Mouse (Mus musculus) spleen, adult 12 weeks (tissue): ENCODE results near the gene Ubash3b.

Experiments
- DNase-seq: peaks from one replicate; pipeline ENCODE4 v3.0.0; 2022; ENCODE audit warnings: low spot score

Gene Ubash3b

GRCm38 (mm10) chr9:41051080-41051932 is 110.2 kb downstream of the Ubash3b start:
- no peak for DNase-seq

DNA sequence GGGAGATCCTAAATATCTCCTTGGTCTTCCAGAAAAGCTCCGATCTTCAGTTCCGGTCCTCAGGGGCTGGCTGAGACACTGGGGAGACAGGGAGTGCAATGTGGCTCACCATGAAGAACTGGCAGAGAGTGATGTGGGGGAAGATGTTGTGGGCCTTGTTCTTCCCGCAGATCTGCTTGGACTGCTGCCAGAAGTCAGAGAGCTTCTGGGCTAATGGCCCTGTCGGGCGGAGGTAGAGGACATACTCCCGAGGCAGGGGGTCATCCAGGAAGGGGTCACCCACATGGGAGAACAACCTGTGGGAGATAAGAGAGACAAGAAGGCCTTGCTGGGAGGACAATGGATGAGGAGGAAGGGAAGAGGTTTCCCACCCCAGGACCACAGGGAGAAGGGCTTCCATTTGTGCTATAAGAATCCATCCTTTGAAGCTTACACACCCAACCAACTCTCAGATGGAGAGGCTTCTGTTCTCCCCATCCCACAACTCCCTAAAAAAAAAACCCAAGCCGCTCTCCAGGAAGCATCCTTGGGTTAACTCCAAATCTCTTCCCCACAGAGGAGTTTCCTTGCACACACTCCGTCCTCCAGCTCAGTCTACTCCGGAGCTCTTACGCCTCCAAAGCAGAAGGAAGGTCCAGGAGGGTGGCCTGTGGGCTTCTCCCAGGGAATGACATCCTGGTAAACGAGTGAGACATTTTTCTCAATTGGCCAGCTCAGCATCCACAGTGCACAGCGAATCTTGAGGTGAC is 111.0 kb downstream of the Ubash3b start:
- no peak for DNase-seq

DNA sequence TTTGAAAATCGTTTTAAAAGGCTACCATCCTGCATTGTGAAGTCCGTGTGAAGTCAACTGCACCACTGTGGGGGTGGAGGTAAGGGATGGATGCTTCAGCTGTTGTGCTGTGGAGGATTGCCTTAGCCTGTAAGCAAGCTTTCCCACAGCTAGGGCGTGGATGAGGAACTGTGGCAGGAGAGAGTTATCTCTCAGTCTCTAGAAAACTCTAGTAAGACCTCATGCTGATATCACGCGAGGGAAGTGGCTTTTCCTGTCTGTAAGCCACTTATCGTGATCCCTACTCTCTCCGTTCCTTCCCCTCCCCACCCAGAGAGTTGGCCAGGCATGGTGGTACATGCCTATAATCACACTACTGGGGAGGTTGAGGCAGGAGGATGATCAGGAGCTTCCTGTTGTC is 112.2 kb downstream of the Ubash3b start:
- no peak for DNase-seq

GRCm38 (mm10) chr9:41048820-41049219 is 112.7 kb downstream of the Ubash3b start:
- no peak for DNase-seq

- no peak for DNase-seq
These were observed 113.3 kb downstream of the Ubash3b start for GRCm38 (mm10) chr9:41048216-41048615.

GRCm38 (mm10) chr9:41047654-41048053 is 113.8 kb downstream of the Ubash3b start:
- no peak for DNase-seq

DNA sequence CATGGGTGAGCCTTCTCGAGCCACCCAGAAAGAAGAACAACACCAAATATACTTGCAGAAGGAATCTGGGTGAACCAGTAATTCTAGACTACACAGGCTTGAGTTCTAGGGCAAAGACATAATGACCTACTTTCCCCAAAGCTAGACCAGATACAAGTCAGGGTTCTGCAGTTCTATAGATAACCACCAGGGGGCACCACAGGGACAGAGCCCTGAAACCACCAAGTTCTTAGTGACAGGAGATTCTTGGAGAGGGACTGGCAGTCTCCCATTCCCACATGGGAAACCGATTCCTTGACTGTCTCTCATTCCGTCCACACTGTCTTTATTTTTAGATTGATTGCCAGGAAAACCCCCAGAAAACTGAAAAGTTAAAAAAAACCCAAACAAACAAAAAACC is 116.9 kb downstream of the Ubash3b start:
- DNase-seq: peak; percentile 64

- DNase-seq: no peak
These were observed 117.9 kb downstream of the Ubash3b start for GRCm38 (mm10) chr9:41043641-41044040.

- DNase-seq: no peak
These were observed 120.1 kb downstream of the Ubash3b start for GRCm38 (mm10) chr9:41041404-41041803.

- no peak for DNase-seq
These were observed 123.3 kb downstream of the Ubash3b start for GRCm38 (mm10) chr9:41038150-41038664.

DNA sequence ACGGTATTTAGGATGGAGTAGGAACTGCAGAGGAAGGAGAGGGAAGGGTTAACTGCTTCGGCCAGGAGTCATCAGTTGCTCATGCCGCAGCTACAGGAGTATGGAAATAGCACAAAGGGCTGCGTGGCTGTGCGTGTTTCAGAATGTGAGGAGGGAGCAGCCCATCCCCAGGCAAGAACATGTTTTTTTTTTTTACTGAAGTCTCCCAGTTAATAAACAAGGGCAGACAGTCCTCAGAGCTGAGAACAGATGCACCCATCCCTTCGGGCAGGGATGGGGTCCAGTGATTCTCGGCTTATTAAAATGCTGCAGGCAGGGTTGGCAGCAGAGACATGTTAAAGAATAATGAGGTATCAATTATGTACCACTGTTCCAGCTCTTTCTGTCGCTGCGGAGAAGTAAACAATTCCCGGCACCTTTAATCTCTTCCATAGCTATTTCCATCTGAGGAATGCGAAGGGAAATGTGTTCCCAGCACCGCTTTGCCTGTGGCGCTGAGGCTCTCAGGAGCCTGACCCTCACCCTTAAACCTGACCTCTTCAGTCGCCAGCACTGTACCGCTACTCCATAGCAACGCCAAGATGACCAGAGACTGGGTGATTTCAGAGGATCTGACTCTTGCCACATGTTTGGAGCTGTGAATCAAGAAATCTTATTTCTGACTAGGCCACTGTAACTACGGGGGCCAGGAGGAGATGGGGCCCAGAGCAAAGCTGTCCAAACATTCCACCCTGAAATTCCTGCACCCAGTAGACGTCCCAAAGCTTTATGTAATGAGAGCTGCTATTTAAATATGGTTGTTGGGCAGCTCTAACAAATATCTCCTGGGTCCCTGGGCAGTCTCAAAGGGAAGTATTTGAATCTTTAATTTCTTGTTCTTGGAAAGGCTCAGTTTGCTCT is 129.7 kb downstream of the Ubash3b start:
- DNase-seq: no peak

DNA sequence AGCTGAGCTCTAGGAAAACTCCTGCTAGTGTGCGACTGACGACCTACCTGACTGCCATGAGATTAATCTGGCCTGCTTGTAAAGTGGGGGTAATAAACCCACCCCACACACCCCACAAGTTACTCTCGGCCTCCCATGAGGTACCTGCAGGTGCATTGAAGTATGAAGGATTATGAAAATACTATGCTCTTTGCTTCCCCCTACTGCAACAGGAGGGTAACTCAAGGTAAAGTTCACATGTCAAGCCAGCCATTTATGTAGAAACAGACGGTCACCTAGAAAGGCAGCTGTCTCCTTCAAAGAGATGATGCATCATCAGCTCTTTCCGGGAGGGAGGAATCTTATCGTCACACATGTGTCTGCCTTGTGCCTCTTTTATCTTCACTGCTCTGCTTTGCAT is 131.7 kb downstream of the Ubash3b start:
- DNase-seq: no peak

- DNase-seq: no peak
These were observed 133.0 kb downstream of the Ubash3b start for GRCm38 (mm10) chr9:41028470-41028869.

GRCm38 (mm10) chr9:41021690-41022089 is 139.8 kb downstream of the Ubash3b start:
- no peak for DNase-seq

DNA sequence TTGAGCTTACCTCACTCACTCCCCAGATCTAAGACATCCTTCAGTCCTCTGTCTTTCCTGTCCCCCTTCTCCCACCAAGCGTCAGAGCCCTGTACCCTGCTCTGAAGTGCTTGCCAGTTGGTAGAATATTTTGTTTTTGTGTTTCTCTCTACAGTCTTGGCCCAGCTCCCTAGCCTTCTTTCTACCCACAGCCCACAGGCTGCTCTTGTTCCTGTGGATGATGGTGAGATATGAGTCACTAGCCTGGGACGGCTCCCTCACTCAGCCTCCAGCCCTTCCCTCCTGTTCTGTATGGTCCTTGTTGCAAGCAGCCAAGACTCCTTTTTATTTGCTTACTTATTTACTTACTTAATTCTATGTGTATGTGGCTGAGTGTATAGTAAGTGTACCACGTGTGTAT is 141.0 kb downstream of the Ubash3b start:
- DNase-seq: no peak

GRCm38 (mm10) chr9:41014512-41014911 is 147.0 kb downstream of the Ubash3b start:
- DNase-seq: no peak

DNA sequence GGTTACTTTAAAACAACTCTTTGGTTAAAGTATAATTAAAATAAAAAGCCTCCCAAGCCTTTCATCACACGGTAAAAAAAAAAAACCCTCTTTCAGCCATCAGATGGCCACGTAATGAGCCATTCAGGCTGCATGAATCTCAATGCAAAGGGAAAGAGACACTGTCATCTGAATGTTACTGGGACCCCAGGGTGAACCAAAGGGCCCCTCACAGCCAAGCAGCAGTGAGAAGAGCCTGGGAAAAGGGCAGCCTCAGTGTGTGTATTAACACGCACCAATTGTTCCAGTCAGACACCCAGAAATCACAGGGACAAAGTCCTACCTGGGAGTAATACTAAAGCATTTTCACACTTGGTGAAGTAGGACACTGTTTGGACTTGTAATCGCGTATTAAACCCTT is 149.0 kb downstream of the Ubash3b start:
- DNase-seq: no peak

- no peak for DNase-seq
These were observed 149.7 kb downstream of the Ubash3b start for GRCm38 (mm10) chr9:41011512-41012436.

DNA sequence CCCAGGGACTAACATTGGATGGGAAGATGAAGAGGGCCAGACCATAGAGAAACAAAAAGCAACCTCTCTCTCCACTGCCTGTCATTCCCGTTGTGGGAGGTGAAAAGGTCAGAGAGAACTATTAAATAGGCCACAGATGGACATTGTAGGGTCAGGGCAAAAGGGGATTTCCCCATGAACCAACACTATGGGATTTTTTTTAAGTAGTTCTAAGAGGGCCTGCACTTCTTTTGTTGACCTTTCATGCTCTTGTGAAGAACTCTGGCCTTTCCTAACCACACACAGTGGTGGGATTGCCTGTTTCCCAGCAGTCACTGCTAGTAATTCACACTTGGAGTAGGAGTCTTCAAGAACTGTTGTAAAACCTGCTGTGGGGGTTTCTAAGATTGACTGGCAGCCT is 153.7 kb downstream of the Ubash3b start:
- no peak for DNase-seq

DNA sequence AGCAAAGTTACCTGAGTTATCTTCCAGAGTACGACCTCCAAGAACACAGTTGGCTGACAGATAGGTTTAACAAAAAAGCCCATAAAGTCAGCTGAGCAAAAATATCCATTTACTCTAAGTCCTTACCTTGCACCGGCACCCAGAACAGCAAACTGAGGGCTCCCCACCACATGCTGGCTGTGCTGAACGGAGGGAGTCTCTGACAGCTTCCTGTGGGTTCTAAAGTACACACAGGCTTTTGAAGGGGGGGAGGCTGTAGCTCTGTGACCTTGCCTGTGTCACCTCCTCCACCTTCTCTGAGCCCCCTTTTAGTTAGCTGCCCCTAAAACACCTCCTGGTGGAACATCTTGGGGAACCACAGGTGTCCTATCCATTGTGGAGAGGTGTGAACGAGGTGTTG is 157.1 kb downstream of the Ubash3b start, which contains the start of gene Crtam:
TSS of gene Crtam (minus strand) at position 214 of the 400 bp plus-strand sequence.
- DNase-seq: no peak
